Mouse (Mus musculus) liver, embryonic 13.5 days (tissue): ENCODE data around the gene Pex12. TPM values are rescaled to one million over a fixed set of nuclear protein-coding genes. Genes with fewer than 3 reads are reported as not detected.

Experiments
- ATAC-seq: fragments of 200-750 bp; cut with Nextera tagmentation; 2 replicates; pipeline ENCODE4 v1.8.0; 2017; ENCODE audit warnings: low read depth, mild to moderate bottlenecking, moderate number of reproducible peaks, moderate library complexity
- DNase-seq: peaks from one replicate; pipeline ENCODE4 v3.0.0; 2022
- H3K27ac ChIP-seq: fragments of 300-500 bp; sonication (generic); 2 replicates; pipeline ENCODE4 v1.5.1; 2015; ENCODE audit warnings: moderate library complexity, mild to moderate bottlenecking, inconsistent platforms
- H3K27me3 ChIP-seq: fragments of 300-500 bp; sonication (generic); 2 replicates; pipeline ENCODE4 v1.6.1; 2015; ENCODE audit warnings: mild to moderate bottlenecking, inconsistent platforms
- H3K36me3 ChIP-seq: fragments of 300-500 bp; sonication (generic); 2 replicates; pipeline ENCODE4 v1.6.1; 2015; ENCODE audit warnings: mild to moderate bottlenecking, inconsistent platforms
- H3K4me1 ChIP-seq: fragments of 300-500 bp; sonication (generic); replicated peaks from 2 replicates; pipeline ENCODE4 v1.6.1; 2015; ENCODE audit warnings: inconsistent platforms
- H3K4me2 ChIP-seq: fragments of 300-500 bp; sonication (generic); 2 replicates; pipeline ENCODE4 v1.6.1; 2015; ENCODE audit warnings: inconsistent platforms, mild to moderate bottlenecking, moderate library complexity
- H3K4me3 ChIP-seq: fragments of 300-500 bp; sonication (generic); replicated peaks from 2 replicates; pipeline ENCODE4 v1.5.1; 2015; ENCODE audit warnings: mild to moderate bottlenecking, inconsistent platforms
- H3K9ac ChIP-seq: fragments of 300-500 bp; sonication (generic); 2 replicates; pipeline ENCODE4 v1.6.1; 2015; ENCODE audit warnings: mild to moderate bottlenecking, inconsistent platforms
- H3K9me3 ChIP-seq: fragments of 300-500 bp; sonication (generic); replicated peaks from 2 replicates; pipeline ENCODE4 v1.6.1; 2016; ENCODE audit warnings: inconsistent platforms
- WGBS: fragments of 180-500 bp; shearing (Covaris S2); methylation state at CpG from one replicate; pipeline ENCODE4 v1.1.7; 2015; ENCODE audit not compliant: insufficient replicate concordance; 5-methylcytosine and 5-hydroxymethylcytosine counted together
- polyA plus RNA-seq: library from polyadenylated mRNA; unstranded; fragments of >200 nt; fragmentation: Nextera tagmentation; extraction: Ambion mirVana; gene quantifications from 2 replicates; pipeline ENCODE4 v1.2.1, GENCODE M21; 2015

Pex12 gene
- polyA plus RNA-seq, 1 experiment from 2014 or later: 5.5 TPM

DNA sequence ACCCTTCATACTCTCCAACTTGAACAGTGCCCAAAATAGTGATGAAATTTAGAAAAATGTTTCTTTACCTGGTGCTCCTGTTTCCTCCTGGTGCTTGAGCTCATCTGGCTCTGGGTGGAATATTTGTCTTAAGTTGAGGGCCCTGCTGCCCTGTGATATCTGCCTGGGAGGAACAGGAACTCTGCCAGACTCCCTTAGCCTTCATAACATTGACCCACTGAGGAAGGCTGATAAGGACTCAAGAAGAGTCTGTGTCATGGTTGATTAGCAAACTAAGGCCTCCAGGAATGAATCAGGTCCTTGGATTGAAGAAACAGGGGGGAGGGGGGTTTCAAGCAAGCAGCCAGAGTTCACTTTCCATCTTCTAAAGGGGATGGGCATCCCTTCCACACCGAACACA lies 15.8 kb downstream of the Pex12 start, which contains the start of gene Slfn14:
Gene Slfn14, minus strand, starts transcription at position 161 of the 400 bp plus-strand sequence.
- ATAC-seq: peak; percentile 92
- peak within 1 kb of the TSS; percentile 64 for H3K4me2 ChIP-seq
- 11% methylated on average over 1 of the region's 1 CpGs for WGBS
- DNase-seq: peak; percentile 80
- peaks cover 27% of the 10 kb centered on the region for H3K36me3 ChIP-seq
- peak within 1 kb of the TSS; percentile 81 for H3K9ac ChIP-seq
- no peaks in the 10 kb centered on the region for H3K9me3 ChIP-seq
- peaks cover 84% of the 10 kb centered on the region for H3K4me1 ChIP-seq
- H3K27ac ChIP-seq: peak within 1 kb of the TSS; percentile 97
- H3K27me3 ChIP-seq: peaks cover 17% of the 10 kb centered on the region
- H3K4me3 ChIP-seq: peak within 1 kb of the TSS; percentile 67

DNA sequence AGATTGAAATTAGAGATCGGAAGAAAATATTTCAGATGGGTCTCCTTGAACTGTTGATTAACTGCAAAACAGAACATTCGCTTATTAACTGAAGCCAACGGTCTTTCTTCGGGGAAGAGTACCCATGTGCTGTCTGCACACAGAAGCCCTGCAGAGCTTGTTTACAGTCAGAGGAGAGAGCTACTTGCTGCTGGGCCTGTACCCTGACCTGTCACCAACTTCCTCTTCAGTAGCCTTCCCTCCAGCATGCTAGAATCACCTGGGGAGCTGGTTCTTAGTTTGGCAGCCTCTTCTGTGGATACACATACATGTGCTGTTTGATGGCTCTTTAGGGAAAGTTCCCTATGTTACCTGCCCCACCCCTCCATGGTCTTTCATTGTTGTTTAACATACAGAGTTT lies 16.8 kb downstream of the Pex12 start:
- Histone ChIP-seq H3K9ac (peak overlapping the region; percentile 81), H3K4me2 (peak overlapping the region; percentile 64), H3K27ac (peak overlapping the region; percentile 97), H3K9me3 (no peaks in the 10 kb centered on the region), H3K4me1 (peaks cover 79% of the 10 kb centered on the region), H3K4me3 (peak overlapping the region; percentile 67), H3K36me3 (peaks cover 31% of the 10 kb centered on the region), H3K27me3 (peaks cover 21% of the 10 kb centered on the region)
- DNase-seq (no peak), ATAC-seq (no peak)
- WGBS: 61% methylated on average over 4 of the region's 4 CpGs

DNA sequence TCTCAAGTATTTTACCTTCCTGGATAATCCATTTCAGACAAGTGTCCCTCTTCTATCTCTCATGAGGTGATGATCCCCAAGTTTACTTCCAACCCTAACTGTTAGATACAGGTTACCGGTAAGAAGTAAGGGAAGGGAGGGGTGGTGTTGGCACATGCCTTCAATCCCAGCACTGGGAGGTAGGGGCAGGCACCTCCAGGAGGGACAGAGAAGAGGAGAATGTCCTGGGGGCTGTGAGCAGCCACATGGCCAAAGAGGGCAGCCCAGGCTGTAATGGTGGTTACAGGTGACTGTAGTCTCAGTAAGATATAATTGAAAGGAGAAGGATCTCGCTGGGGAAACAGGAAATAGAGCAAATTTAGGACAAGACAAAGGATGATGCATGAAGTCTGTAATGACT lies 20.3 kb downstream of the Pex12 start:
- peak overlapping the region; percentile 64 for H3K4me2 ChIP-seq
- peaks cover 51% of the 10 kb centered on the region for H3K4me1 ChIP-seq
- no peaks in the 10 kb centered on the region for H3K9me3 ChIP-seq
- H3K36me3 ChIP-seq: peaks cover 60% of the 10 kb centered on the region
- H3K9ac ChIP-seq: 0 out of 2 replicates have a peak overlapping the region, but pooled peaks have one; percentile 24
- H3K4me3 ChIP-seq: peak overlapping the region; percentile 41
- peaks cover 47% of the 10 kb centered on the region for H3K27me3 ChIP-seq
- DNase-seq (no peak), ATAC-seq (no peak)
- 38% methylated on average over 2 of the region's 2 CpGs for WGBS
- H3K27ac ChIP-seq: no peak overlapping the region

DNA sequence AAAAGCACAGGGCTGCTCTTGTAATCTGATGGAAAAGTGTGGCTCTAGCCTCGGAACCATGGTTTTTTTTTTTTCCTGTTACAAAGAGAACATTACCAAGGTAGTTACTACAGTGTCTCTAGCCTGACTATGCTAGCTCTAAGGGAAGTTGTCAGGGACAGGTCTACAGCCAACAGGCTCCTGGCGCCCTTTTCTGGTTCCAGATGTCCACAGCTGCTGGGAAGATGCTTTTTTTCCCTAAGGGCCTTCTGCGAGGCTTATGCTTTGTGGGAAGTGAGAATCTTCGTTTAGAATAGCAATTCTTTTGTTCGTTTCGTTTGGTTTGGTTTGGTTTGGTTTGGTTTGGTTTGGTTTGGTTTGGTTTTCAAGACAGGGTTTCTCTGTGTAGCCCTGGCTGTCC lies 22.7 kb downstream of the Pex12 start:
- no peaks in the 10 kb centered on the region for H3K9me3 ChIP-seq
- H3K9ac ChIP-seq: no peak overlapping the region
- no peak overlapping the region for H3K4me3 ChIP-seq
- ATAC-seq: no peak
- H3K27ac ChIP-seq: no peak overlapping the region
- H3K4me2 ChIP-seq: no peak overlapping the region
- peaks cover 80% of the 10 kb centered on the region for H3K36me3 ChIP-seq
- DNase-seq: no peak
- 67% methylated on average over 6 of the region's 6 CpGs for WGBS
- peaks cover 32% of the 10 kb centered on the region for H3K4me1 ChIP-seq
- peaks cover 70% of the 10 kb centered on the region for H3K27me3 ChIP-seq

DNA sequence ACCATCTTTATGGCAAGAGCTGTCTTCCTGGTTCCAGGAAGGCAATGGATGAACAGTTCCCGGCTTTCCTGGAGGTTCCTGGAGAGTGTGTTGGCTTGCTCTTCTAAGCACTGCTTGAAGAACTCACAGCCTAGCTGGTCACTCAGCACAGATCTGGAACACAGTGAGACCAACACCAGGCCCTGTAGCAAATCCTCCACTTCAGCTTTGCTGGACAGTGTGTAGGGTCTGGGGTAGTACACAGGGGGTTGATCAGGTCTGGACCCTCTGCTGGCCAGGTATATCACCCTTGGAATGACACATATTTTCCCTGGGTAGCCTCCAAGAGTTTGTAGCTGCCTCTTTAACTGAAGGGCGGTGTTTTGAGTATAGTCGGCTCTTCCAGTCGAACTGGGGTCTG lies 23.4 kb downstream of the Pex12 start:
- Histone ChIP-seq H3K4me1 (peaks cover 26% of the 10 kb centered on the region), H3K36me3 (peaks cover 82% of the 10 kb centered on the region), H3K4me3 (no peak overlapping the region), H3K27ac (no peak overlapping the region), H3K4me2 (no peak overlapping the region), H3K9ac (no peak overlapping the region), H3K9me3 (no peaks in the 10 kb centered on the region), H3K27me3 (peaks cover 74% of the 10 kb centered on the region)
- no peak for DNase-seq
- no peak for ATAC-seq
- 80% methylated on average over 4 of the region's 4 CpGs for WGBS

DNA sequence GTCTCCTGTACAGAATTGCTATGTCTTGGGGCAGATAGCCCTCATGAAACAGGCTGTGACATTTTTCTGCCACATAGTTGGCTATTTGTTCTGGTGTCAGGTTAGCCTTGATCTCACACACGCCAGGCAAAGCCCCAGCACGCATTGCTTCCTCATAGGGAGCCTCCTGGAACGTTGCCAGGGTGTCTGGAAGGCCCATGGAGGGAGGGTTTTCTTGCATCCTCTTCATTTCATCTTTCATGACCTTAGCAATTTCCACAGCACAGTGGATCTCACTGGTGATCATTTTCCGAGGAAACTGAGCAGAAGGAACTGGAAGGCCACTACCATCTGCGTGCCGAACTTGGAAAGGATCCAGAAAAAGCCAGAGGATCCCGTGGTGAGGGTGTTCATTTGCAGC lies 26.1 kb downstream of the Pex12 start:
- Histone ChIP-seq H3K9me3 (no peaks in the 10 kb centered on the region), H3K4me1 (peaks cover 22% of the 10 kb centered on the region), H3K27me3 (peaks cover 57% of the 10 kb centered on the region), H3K4me3 (no peak overlapping the region), H3K4me2 (no peak overlapping the region), H3K27ac (no peak overlapping the region), H3K9ac (no peak overlapping the region), H3K36me3 (peaks cover 62% of the 10 kb centered on the region)
- WGBS: 56% methylated on average over 7 of the region's 7 CpGs
- ATAC-seq: no peak
- DNase-seq: no peak

DNA sequence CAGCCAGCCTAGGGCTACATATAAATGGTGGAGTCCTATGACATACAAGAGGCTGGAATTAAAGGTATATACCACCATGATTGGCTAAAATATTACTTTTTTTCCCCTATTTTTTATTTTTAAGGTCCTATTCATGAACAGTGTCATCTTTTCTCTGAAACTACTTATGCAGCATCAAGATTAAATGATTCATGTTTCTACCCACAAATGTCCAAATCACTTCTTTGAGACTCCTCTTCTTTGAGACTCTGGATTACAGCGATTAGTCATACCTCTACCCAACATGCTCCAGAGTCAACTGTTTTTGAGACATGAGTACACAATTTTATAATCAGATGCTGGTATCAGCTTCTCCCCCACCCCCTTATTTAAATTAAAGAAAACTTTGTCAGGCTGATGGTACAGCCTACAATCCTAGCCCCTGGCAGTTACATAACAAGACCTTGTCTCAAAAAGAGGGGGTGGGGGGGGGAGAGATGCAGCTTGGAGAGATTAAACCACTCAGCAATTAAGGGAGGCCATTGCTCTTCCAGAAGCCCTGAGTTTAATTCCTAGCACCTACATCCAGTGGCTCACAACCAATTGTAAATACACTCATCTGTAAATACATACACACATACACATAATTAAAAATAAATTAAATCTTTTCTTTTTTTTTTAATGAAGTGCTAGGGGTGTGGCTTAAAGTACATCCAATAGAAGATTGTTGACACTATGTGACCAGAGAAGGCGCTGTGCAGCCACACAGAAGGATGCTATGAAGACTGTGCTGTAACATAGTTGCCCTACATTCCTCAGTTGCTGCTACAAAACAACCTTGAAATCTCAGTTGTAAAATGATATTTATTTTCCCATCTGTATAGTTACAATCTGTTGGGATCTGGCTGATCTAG lies 30.2 kb downstream of the Pex12 start:
- ATAC-seq (peak; percentile 22; the same call in 1 of the 2 replicates), DNase-seq (no peak)

DNA sequence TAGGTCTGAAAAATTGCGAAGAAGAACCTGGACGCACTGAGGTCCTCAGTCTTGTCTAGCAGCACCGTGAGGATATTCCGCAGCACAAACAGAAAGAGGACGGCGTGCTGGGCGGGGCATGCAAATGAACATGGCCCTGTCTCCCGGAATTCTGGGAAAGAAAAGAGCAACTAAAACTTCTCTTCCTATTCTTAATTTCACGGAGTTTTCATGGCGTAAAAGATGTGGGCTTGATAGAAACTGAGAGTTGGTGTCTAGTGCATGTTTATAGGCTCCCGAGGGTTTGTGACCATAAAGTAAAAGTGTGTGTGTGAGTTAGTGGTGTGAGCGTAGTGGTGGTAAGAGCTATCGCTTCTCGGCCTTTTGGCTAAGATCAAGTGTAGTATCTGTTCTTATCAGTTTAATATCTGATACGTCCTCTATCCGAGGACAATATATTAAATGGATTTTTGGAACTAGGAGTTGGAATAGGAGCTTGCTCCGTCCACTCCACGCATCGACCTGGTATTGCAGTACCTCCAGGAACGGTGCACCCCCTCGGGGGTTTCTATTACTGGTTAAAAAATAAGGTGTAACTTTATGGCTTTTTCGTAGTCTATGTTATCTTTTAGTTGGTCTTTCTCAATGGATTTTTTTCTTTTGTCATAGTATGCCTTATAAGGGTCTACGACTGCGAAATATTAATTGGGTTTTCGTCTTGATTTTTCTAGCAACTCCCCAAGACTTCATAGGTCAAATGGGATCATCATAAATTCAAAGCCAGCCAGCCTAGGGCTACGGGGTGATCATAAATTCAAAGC lies 31.0 kb downstream of the Pex12 start:
- Histone ChIP-seq H3K27ac (peak overlapping the region; percentile 87), H3K9me3 (no peaks in the 10 kb centered on the region), H3K4me1 (peaks cover 28% of the 10 kb centered on the region), H3K27me3 (peaks cover 20% of the 10 kb centered on the region), H3K4me3 (peak overlapping the region; percentile 64), H3K9ac (peak overlapping the region; percentile 73), H3K36me3 (peaks cover 22% of the 10 kb centered on the region), H3K4me2 (peak overlapping the region; percentile 74)
- peak; percentile 91 for ATAC-seq
- WGBS: under 1% methylated on average over 26 of the region's 26 CpGs
- DNase-seq: peak; percentile 80

More for the DNA sequence above, 30.2 kb downstream of the Pex12 start:
- Histone ChIP-seq H3K27me3 (peaks cover 29% of the 10 kb centered on the region), H3K4me1 (peaks cover 29% of the 10 kb centered on the region), H3K4me2 (peak overlapping the region; percentile 74; the same call in 1 of the 2 replicates), H3K9me3 (no peaks in the 10 kb centered on the region), H3K36me3 (peaks cover 30% of the 10 kb centered on the region), H3K9ac (peak overlapping the region; percentile 45), H3K27ac (peak overlapping the region; percentile 87), H3K4me3 (no peak overlapping the region)
- 13% methylated on average over 2 of the region's 2 CpGs for WGBS

DNA sequence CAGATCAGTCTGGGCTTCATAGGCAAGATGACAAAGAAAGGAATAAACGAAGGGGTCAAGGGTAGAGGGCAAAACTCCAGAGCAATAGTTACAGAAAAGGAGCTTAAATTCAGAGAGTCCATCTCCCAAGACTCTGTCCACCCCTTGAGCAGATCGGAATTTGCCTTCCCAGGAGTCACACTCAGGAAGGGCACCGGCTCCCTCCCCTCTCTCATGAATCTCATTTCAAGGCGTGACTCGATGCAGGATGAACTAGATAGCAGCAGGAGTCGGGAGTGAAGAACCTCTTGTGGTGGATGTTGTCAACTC lies 31.6 kb downstream of the Pex12 start:
- Histone ChIP-seq H3K4me3 (peak overlapping the region; percentile 64), H3K27ac (peak overlapping the region; percentile 87), H3K9ac (peak overlapping the region; percentile 73), H3K4me1 (peaks cover 26% of the 10 kb centered on the region), H3K9me3 (no peaks in the 10 kb centered on the region), H3K27me3 (peaks cover 15% of the 10 kb centered on the region), H3K4me2 (peak overlapping the region; percentile 74), H3K36me3 (peaks cover 17% of the 10 kb centered on the region)
- ATAC-seq (peak; percentile 14; the same call in 1 of the 2 replicates), DNase-seq (no peak)
- WGBS: 2% methylated on average over 6 of the region's 6 CpGs

DNA sequence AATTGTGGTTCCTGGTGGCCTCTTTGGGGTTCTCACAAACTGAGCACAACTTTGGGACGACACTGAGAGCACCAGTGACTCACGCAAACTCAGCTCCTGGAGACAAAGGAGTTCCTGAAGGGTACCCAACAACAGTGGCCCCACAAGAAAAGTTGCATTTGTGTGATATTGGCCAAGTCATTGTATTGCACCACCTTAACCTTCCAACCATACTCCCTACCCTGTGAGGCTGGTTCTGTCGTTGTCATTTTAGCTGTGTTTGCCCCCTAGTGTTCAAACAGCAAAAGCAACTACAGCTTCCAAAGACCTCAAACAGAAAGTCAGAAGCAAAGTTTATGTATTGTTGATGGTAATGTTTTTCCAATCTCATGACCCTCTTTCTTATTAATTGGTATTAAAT lies 39.2 kb downstream of the Pex12 start:
- WGBS: 36% methylated on average over 3 of the region's 3 CpGs
- Histone ChIP-seq H3K36me3 (no peaks in the 10 kb centered on the region), H3K9me3 (no peaks in the 10 kb centered on the region), H3K4me1 (peaks cover 28% of the 10 kb centered on the region), H3K27me3 (no peaks in the 10 kb centered on the region), H3K9ac (peak overlapping the region; percentile 55), H3K4me3 (peak overlapping the region; percentile 6; the same call in 1 of the 2 replicates), H3K4me2 (peak overlapping the region; percentile 53), H3K27ac (peak overlapping the region; percentile 91)
- peak; percentile 82 for ATAC-seq
- peak; percentile 29 for DNase-seq

DNA sequence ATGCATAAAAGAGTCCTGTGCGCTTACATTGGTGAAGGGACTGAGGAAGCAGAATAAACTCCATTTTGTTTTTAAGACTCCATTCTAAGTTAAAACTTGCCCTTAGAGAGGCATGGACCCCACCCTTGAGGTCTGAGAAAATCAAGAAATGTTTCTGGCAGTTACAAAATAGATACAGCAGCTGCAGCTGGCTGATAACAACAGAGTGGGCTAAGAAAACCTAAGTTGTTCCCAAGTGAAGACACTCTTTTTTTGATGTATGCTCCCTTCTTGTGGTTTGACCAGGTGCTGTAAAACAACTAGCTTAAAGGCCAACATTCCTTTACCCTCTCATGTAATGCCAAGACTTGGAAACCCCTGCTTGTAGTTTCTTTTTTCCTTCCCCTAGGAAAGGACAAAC lies 39.7 kb downstream of the Pex12 start:
- Histone ChIP-seq H3K9me3 (no peaks in the 10 kb centered on the region), H3K27ac (peak overlapping the region; percentile 91), H3K9ac (peak overlapping the region; percentile 55), H3K4me1 (peaks cover 28% of the 10 kb centered on the region), H3K4me3 (peak overlapping the region; percentile 6; the same call in 1 of the 2 replicates), H3K36me3 (no peaks in the 10 kb centered on the region), H3K27me3 (no peaks in the 10 kb centered on the region), H3K4me2 (peak overlapping the region; percentile 53)
- ATAC-seq (peak; percentile 90), DNase-seq (peak; percentile 60)
- WGBS: 67% methylated on average over 1 of the region's 1 CpGs
